Mouse (Mus musculus): ENCODE results near the gene Kif13a. TPM values are rescaled to one million over a fixed set of nuclear protein-coding genes. Genes with fewer than 3 reads are reported as not detected.

The Kif13a gene
- polyA plus RNA-seq, 1 experiment = 15.1 TPM

DNA sequence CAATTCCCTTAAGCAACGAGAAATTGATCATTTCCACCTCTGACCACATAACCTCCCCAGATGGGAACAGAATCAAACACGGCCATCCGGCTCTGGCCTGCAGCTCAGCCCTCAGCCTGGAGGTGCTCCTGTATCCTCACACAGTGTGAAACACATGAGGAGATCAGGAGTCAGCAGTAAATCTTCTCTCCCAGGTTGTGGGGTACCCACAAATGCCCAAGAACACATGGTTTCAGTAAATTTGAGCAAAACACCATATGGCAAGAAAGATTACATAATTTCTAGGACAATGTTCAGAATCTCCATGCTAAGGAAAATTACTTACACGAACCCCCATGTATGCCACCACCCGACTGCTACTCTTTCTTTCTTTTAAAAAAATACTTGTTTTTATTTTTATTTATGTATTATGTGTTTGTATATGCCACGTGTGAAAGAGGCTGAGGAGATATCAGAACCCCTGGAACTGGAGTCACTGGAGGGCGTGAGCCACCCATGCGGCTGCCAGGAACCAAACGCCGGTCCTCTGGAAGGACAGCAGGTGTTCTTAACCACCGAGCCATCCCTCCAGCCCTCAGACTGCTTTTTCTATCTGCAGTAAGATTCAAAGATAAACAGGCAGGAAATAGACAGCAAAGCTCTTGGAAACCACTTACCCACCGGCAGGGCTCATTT lies 85.0 kb downstream of the Kif13a start:
- no peaks in the 10 kb centered on the region for H3K4me1 ChIP-seq (ENCODE audit: control insufficient read depth, insufficient read depth, insufficient read length, low read length)
- no peak overlapping the region for H3K27ac ChIP-seq (replicated peaks; ENCODE audit: low read depth, low read length)
- H3K4me3 ChIP-seq (ENCODE audit: insufficient read depth, low read depth, low read length) = no peak overlapping the region

DNA sequence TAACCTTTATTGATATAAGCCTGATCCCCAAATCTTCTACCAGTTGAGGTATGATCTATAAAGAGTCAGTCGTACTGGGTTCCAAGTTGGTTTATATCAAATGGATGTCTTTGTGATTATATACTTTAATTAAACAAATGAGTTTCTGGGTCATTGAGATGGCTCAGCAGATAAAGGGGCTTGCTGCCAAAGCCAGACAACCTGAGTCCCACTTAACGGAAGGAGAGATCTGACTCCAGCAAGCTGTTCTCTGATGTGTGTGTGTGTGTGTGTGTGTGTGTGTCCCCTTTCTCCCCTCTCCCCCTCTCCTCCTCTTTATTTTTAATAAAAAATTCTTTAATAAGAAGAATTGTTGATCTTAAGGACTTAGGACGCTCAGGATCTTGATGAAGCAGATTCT lies 86.0 kb downstream of the Kif13a start:
- no peak overlapping the region for H3K27ac ChIP-seq (replicated peaks; ENCODE audit: low read depth, low read length)
- H3K4me3 ChIP-seq (ENCODE audit: insufficient read depth, low read depth, low read length) = no peak overlapping the region
- H3K4me1 ChIP-seq (ENCODE audit: control insufficient read depth, insufficient read depth, insufficient read length, low read length) = no peaks in the 10 kb centered on the region

DNA sequence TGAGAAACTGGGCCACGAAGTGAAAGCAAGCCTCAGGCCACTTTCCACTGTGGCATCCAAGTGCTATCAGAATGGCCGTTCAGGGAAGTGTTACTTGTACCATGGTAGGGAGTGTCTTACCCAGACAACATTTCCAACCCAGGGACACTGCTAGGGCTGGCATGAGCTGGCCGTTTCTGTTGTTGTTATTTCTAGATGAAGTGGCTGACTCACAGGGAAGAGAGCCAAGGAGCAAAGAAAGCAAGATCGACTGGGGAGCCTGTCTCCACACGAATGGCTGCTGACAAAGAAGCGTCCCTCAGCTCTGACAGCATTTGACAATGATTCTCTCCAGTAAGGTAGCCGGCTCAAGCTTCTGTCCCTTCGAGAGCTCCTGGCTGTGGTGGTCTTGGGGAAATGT lies 87.5 kb downstream of the Kif13a start:
- H3K27ac ChIP-seq (replicated peaks; ENCODE audit: low read depth, low read length) = no peak overlapping the region
- no peak overlapping the region for H3K4me3 ChIP-seq (ENCODE audit: insufficient read depth, low read depth, low read length)
- H3K4me1 ChIP-seq (ENCODE audit: control insufficient read depth, insufficient read depth, insufficient read length, low read length) = no peaks in the 10 kb centered on the region

DNA sequence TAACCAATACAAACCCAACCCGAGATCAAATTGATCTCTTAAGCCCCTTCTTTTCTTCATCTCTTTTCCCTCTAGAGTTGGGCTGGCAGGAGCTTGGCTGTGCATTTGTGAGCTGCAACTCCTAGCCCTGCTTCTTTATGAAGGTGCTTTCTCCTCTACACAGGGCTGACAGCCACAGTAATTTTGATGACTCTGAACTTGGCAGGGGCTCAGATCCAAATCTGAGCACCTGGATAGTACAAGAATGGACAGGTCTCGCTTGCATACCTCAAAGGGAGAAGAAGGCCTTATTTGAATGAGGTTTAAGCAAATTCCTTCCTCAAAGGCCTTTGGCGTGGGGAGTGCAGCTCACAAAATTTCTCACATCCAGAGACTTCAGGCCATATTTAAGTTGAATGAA lies 88.0 kb downstream of the Kif13a start:
- no peak overlapping the region for H3K27ac ChIP-seq (replicated peaks; ENCODE audit: low read depth, low read length)
- no peaks in the 10 kb centered on the region for H3K4me1 ChIP-seq (ENCODE audit: control insufficient read depth, insufficient read depth, insufficient read length, low read length)
- no peak overlapping the region for H3K4me3 ChIP-seq (ENCODE audit: insufficient read depth, low read depth, low read length)

DNA sequence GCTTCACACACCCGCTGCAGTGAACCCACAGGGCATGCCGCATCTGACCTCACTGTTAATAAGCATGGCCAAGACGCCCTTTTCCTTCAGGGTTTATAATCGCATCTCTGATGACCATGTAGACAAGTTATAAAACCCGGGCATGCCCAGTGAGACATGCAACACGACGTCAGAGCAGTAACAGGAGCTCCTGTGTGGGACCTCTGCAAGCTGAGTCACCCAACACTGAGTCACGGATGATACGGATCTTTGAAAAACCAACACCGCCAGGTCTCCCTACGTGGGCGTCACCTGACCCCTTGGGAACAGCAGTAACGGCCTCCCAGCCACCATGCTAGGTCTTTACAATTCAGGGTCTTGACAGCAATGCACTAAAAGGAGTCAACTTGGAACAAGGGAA lies 89.0 kb downstream of the Kif13a start:
- Histone ChIP-seq H3K4me1 (ENCODE audit: control insufficient read depth, insufficient read depth, insufficient read length, low read length) (no peaks in the 10 kb centered on the region), H3K4me3 (ENCODE audit: insufficient read depth, low read depth, low read length) (no peak overlapping the region), H3K27ac (replicated peaks; ENCODE audit: low read depth, low read length) (no peak overlapping the region)

DNA sequence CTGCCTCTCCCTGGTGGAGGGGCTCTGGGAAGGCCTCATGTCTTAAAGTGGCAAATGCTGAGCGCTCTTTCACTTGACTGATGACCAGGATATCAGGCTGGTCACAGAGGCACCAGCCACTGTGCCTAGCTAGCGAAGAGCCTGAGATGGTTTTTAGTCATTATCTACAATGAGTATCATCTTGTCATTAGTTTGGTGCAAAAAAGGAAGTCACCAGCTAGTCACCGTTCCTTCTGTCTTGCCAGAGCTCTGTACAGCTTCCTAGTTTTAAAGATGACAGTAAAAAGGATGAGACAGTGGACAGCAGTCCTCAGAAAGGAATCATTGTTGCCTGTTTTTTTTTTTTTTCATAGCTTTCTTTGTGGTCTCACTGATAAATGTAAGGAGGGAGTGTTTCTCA lies 90.4 kb downstream of the Kif13a start:
- H3K4me1 ChIP-seq (ENCODE audit: control insufficient read depth, insufficient read depth, insufficient read length, low read length) = no peaks in the 10 kb centered on the region
- H3K27ac ChIP-seq (replicated peaks; ENCODE audit: low read depth, low read length) = no peak overlapping the region
- H3K4me3 ChIP-seq (ENCODE audit: insufficient read depth, low read depth, low read length) = no peak overlapping the region

DNA sequence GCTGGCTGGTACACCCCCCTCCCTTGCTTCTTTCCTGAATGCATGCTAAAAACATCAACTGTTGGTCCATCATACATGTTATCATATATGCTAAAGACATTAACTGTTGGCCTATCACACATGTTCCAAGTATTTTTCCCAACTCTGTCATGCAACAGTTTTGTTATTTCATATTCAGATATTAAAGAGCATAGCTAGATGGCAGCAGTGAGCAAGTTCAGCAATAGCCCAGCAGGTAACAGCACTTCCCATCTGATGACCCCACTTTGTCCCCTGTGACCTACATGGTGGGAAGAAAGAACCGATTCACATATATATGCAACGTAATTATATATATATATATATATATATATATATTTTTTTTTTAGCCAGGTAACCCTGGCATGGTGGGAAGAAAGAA lies 91.1 kb downstream of the Kif13a start:
- Histone ChIP-seq H3K4me1 (ENCODE audit: control insufficient read depth, insufficient read depth, insufficient read length, low read length) (no peaks in the 10 kb centered on the region), H3K27ac (replicated peaks; ENCODE audit: low read depth, low read length) (no peak overlapping the region), H3K4me3 (ENCODE audit: insufficient read depth, low read depth, low read length) (no peak overlapping the region)

DNA sequence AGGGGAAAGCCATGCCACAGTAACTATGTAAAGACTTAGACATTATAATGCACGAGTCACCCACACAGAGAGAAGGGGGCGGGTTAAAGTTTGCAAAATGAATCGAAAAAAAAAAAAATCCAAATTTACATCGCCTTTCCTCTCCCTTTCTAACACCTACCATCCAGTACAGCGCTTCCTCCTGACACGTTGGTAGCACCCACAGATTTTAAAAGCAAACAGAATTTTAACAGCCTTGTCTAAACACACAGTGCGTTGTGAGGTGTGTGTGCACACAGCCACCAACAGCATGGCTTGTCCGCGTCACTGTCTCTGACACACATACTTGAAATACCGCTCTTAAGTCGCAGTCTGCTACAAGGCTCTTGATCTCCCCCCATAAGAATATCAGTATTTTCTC lies 94.3 kb downstream of the Kif13a start:
- Histone ChIP-seq H3K27ac (replicated peaks; ENCODE audit: low read depth, low read length) (no peak overlapping the region), H3K4me1 (ENCODE audit: control insufficient read depth, insufficient read depth, insufficient read length, low read length) (no peaks in the 10 kb centered on the region), H3K4me3 (ENCODE audit: insufficient read depth, low read depth, low read length) (no peak overlapping the region)

DNA sequence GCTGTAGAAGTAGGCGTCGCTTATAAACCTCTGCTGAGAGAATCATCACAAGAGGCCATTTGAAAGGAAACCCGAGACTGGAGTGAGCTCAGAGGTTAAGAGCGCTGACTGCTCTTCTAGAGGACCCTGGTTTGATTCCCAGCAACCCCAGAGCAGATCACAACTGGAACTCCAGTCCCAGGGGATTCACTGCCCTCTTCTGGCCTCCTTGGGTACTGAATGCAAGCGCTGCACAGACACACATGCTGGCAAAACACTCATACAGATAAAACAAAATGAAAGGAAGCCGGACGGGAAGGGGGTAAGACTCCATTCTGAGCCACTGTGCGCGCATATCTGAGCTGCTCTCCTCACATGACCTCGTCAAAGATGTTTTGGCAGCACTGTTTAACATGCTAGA lies 94.9 kb downstream of the Kif13a start:
- Histone ChIP-seq H3K4me1 (ENCODE audit: control insufficient read depth, insufficient read depth, insufficient read length, low read length) (no peaks in the 10 kb centered on the region), H3K27ac (replicated peaks; ENCODE audit: low read depth, low read length) (no peak overlapping the region), H3K4me3 (ENCODE audit: insufficient read depth, low read depth, low read length) (no peak overlapping the region)

DNA sequence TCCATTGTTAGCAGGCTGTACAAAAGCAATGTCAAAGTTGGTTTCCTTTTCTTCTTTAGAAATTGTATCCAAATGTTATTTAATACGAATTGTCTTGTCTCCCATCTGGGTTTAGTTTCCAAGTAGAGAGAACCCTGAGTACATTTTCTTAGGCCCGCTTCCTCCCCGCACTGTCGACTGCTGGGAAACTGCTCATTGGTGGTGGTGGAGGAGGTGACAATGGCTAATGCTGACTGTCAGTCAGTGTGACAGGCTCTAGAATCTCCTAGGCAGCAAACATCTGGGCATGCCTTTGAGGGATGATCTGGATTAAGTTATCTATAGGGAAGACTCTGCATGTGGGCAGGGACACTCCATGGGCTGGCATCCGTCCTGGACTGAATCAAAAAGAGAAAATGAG lies 96.1 kb downstream of the Kif13a start:
- Histone ChIP-seq H3K27ac (replicated peaks; ENCODE audit: low read depth, low read length) (no peak overlapping the region), H3K4me1 (ENCODE audit: control insufficient read depth, insufficient read depth, insufficient read length, low read length) (no peaks in the 10 kb centered on the region), H3K4me3 (ENCODE audit: insufficient read depth, low read depth, low read length) (no peak overlapping the region)

DNA sequence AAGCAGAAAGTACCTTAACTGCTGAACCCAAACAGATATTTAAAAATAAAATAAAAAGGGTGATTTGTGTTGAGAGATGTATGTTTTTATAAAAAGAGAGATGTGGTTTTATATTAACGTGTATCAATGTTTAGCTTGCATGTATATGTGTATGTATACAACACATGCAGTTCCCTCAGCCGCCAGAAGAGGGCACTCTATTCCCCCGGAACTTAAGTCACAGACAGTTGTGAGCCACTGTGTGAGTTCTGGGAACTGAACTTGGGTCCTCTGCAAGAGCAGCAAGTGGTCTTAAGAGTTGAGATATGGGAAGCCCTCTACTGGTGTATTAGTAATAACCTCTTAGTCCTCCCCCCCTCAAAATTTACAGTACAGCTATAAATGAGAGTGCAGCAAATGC lies 96.7 kb downstream of the Kif13a start:
- Histone ChIP-seq H3K4me1 (ENCODE audit: control insufficient read depth, insufficient read depth, insufficient read length, low read length) (no peaks in the 10 kb centered on the region), H3K4me3 (ENCODE audit: insufficient read depth, low read depth, low read length) (no peak overlapping the region), H3K27ac (replicated peaks; ENCODE audit: low read depth, low read length) (no peak overlapping the region)

DNA sequence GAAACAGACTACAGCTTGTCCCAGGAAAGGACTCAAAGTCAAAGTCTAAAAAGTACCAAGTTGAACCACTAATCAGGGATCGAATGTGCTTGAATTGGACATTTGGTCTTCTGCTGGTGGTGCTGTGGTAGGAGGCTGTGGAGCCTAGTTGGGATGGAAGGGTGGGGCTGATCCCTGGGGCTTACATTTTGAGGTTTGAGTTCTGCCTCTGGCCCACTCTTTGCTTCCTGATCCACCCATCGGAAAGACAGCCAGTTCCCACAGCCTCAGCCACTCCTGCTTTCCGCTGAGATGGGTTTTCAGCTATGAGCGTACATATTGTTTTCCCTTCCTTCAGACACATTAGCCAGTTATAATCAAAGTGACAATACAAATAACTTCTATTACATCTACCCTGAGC lies 106.4 kb downstream of the Kif13a start:
- Histone ChIP-seq H3K27ac (replicated peaks; ENCODE audit: low read depth, low read length) (no peak overlapping the region), H3K4me3 (ENCODE audit: insufficient read depth, low read depth, low read length) (no peak overlapping the region), H3K4me1 (ENCODE audit: control insufficient read depth, insufficient read depth, insufficient read length, low read length) (no peaks in the 10 kb centered on the region)

DNA sequence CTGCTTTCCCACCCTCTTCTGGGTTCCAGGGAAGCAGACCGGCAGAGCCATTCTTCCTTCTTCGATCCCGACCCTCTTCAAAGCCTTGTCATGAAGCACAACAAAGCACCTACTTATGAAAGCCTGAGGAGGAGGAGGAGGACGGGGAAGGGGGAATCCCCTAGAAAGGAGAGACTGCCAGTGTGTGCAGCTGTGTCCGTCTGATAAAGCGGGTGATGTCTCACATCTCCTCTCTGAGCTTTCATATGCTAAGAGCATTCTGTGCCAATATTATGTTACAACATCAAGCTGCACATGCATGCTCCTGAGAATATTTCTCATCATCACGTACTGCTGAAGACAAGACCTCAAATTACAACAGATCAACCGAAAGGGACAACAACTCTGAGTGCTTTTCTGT lies 107.5 kb downstream of the Kif13a start:
- no peaks in the 10 kb centered on the region for H3K4me1 ChIP-seq (ENCODE audit: control insufficient read depth, insufficient read depth, insufficient read length, low read length)

DNA sequence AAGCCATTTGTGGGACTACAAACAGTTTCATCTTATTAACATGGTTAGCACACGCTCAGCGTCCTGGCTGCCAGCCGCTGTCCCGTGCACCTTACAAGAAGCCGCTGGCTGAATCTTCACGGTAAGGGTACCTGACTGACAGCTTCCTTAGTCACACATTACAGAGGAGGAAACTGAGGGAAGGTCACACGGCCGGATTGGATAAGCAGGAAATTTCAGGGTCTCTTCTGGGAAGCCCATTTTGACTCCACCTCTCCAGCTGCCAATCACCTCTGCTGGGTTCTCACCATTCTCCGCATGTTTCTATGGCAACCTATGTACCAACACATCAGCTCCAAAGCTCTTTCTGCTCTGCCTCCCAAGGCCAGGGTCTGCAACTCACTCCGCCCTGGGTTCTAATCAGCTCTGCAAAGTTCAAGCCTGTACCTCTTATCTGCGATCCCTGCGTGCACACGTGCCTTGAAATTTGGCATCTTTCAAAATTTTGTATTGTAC lies 109.9 kb downstream of the Kif13a start:
- Histone ChIP-seq H3K4me1 (ENCODE audit: control insufficient read depth, insufficient read depth, insufficient read length, low read length) (no peaks in the 10 kb centered on the region), H3K4me3 (ENCODE audit: insufficient read depth, low read depth, low read length) (no peak overlapping the region), H3K27ac (replicated peaks; ENCODE audit: low read depth, low read length) (no peak overlapping the region)

More for the DNA sequence above, 107.5 kb downstream of the Kif13a start:
- H3K27ac ChIP-seq (replicated peaks; ENCODE audit: low read depth, low read length) = no peak overlapping the region
- no peak overlapping the region for H3K4me3 ChIP-seq (ENCODE audit: insufficient read depth, low read depth, low read length)

DNA sequence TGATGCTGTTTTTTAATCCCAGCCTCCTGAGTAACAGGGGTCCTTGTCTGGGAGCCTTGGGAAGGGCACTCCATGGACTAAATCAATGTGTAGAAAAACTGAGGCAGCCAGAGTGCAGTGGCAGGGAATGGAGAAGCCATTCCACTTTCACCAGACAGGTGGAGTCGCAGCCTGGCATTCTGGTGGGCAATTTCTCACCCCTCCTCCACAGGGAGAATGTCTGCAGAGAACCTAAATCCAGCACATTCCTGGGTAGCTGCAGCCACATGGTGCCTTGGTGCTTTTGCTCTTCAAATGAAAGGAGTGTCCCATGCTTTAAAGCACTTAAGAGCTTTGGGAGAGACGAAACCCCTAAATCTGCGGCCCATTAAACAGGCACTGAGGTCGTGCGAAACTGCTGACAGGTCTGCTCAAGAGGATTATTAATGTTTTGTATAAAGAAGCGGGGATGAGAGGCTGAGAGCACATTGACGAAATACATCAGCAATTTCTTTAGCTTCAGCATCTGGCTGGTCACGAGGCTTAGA lies 110.4 kb downstream of the Kif13a start:
- no peak overlapping the region for H3K4me3 ChIP-seq (ENCODE audit: insufficient read depth, low read depth, low read length)
- no peaks in the 10 kb centered on the region for H3K4me1 ChIP-seq (ENCODE audit: control insufficient read depth, insufficient read depth, insufficient read length, low read length)
- no peak overlapping the region for H3K27ac ChIP-seq (replicated peaks; ENCODE audit: low read depth, low read length)

DNA sequence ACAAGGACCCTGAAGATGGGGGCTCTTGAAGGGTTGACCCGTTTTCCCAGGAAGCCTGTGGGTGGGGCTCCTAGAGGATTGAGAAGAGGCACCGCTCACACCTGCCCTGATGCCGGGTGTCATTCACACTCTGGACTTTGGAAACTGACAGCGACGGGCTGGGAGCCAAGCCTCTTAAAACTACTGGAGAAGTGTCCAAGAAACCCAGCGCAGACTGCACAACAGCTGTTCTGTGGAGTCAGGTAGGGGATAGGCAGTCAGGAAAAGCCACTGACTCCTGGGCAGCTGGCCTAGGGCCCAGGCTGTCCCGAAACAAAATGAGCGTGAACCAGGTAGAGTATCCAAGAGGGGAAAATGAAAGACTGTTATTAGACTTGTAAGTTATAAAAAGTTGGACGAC lies 111.3 kb downstream of the Kif13a start:
- H3K4me1 ChIP-seq (ENCODE audit: control insufficient read depth, insufficient read depth, insufficient read length, low read length) = no peaks in the 10 kb centered on the region
- no peak overlapping the region for H3K4me3 ChIP-seq (ENCODE audit: insufficient read depth, low read depth, low read length)
- no peak overlapping the region for H3K27ac ChIP-seq (replicated peaks; ENCODE audit: low read depth, low read length)
